Mouse (Mus musculus) midbrain, embryonic 12.5 days (tissue): ENCODE measurements around the gene Tkt. TPM values are rescaled to one million over a fixed set of nuclear protein-coding genes. Genes with fewer than 3 reads are reported as not detected.
A peak's percentile ranks its signal among the peaks of the same experiment; 100 is the strongest.
"Not testable (repeated sequence)": the region's sequence is repeated elsewhere in the genome, so short reads cannot be mapped to it uniquely, and the experiment has no call there.

ENCODE experiments used
- ATAC-seq: fragments of 200-750 bp; cut with Nextera tagmentation; 2 replicates; pipeline ENCODE4 v1.8.0; 2017; ENCODE audit warnings: low read depth, moderate TSS enrichment, moderate library complexity; ENCODE audit not compliant: low FRiP score
- H3K27ac ChIP-seq: fragments of 300-500 bp; sonication (generic); replicated peaks from 2 replicates; pipeline ENCODE4 v1.5.1; 2016; ENCODE audit warnings: mild to moderate bottlenecking
- H3K27me3 ChIP-seq: fragments of 300-500 bp; sonication (generic); 2 replicates; pipeline ENCODE4 v1.6.1; 2016; ENCODE audit warnings: mild to moderate bottlenecking
- H3K36me3 ChIP-seq: fragments of 300-500 bp; sonication (generic); 2 replicates; pipeline ENCODE4 v1.6.1; 2016
- H3K4me1 ChIP-seq: fragments of 300-500 bp; sonication (generic); 2 replicates; pipeline ENCODE4 v1.6.1; 2016
- H3K4me2 ChIP-seq: fragments of 300-500 bp; sonication (generic); replicated peaks from 2 replicates; pipeline ENCODE4 v1.6.1; 2016; ENCODE audit warnings: mild to moderate bottlenecking, moderate library complexity
- H3K4me3 ChIP-seq: fragments of 300-500 bp; sonication (generic); 2 replicates; pipeline ENCODE4 v1.5.1; 2016; ENCODE audit warnings: mild to moderate bottlenecking
- H3K9ac ChIP-seq: fragments of 300-500 bp; sonication (generic); replicated peaks from 2 replicates; pipeline ENCODE4 v1.6.1; 2016; ENCODE audit warnings: mild to moderate bottlenecking, moderate library complexity
- H3K9me3 ChIP-seq: fragments of 300-500 bp; sonication (generic); 2 replicates; pipeline ENCODE4 v1.6.1; 2016; ENCODE audit warnings: mild to moderate bottlenecking
- WGBS: fragments of 180-500 bp; shearing (Covaris S2); methylation state at CpG from one replicate; pipeline ENCODE4 v1.1.7; 2016; 5-methylcytosine and 5-hydroxymethylcytosine counted together
- polyA plus RNA-seq: library from polyadenylated mRNA; unstranded; fragments of >200 nt; fragmentation: Nextera tagmentation; extraction: Ambion mirVana; gene quantifications from 2 replicates; pipeline ENCODE4 v1.2.1, GENCODE M21; 2016

Gene Tkt
- polyA plus RNA-seq, 1 experiment from 2014 or later: 240 TPM

GRCm38 (mm10) chr14:30575791-30576190, 27.6 kb downstream of the Tkt start:
- WGBS: 84% methylated on average over 7 of the region's 7 CpGs

GRCm38 (mm10) chr14:30576260-30576659, 28.1 kb downstream of the Tkt start:
- no peak for ATAC-seq
- WGBS: 81% methylated on average over 5 of the region's 5 CpGs
- peaks cover 48% of the 10 kb centered on the region for H3K36me3 ChIP-seq

More at GRCm38 (mm10) chr14:30575791-30576190, 27.6 kb downstream of the Tkt start:
- Histone ChIP-seq H3K4me3 (no peak overlapping the region), H3K9ac (no peak overlapping the region), H3K27ac (no peak overlapping the region), H3K4me2 (no peak overlapping the region), H3K9me3 (no peaks in the 10 kb centered on the region), H3K4me1 (peaks cover 4% of the 10 kb centered on the region; the same call in 1 of the 2 replicates), H3K27me3 (no peaks in the 10 kb centered on the region), H3K36me3 (peaks cover 53% of the 10 kb centered on the region)
- ATAC-seq: no peak

GRCm38 (mm10) chr14:30577303-30578062, 29.3 kb downstream of the Tkt start:
- 51% methylated on average over 10 of the region's 12 CpGs for WGBS
- H3K27ac ChIP-seq, H3K9me3 ChIP-seq, ATAC-seq, H3K4me3 ChIP-seq, H3K4me1 ChIP-seq, H3K9ac ChIP-seq, H3K27me3 ChIP-seq, H3K4me2 ChIP-seq: not testable (repeated sequence)
- H3K36me3 ChIP-seq: peaks cover 36% of the 10 kb centered on the region

More at GRCm38 (mm10) chr14:30576260-30576659, 28.1 kb downstream of the Tkt start:
- Histone ChIP-seq H3K4me1 (peaks cover 4% of the 10 kb centered on the region; the same call in 1 of the 2 replicates), H3K4me2 (no peak overlapping the region), H3K9me3 (no peaks in the 10 kb centered on the region), H3K27me3 (no peaks in the 10 kb centered on the region), H3K4me3 (no peak overlapping the region), H3K9ac (no peak overlapping the region), H3K27ac (no peak overlapping the region)

GRCm38 (mm10) chr14:30579180-30579579, 31.0 kb downstream of the Tkt start:
- Histone ChIP-seq H3K4me1 (peaks cover 5% of the 10 kb centered on the region), H3K4me3 (no peak overlapping the region), H3K36me3 (peaks cover 21% of the 10 kb centered on the region), H3K27ac (no peak overlapping the region), H3K9me3 (no peaks in the 10 kb centered on the region), H3K27me3 (no peaks in the 10 kb centered on the region), H3K4me2 (no peak overlapping the region), H3K9ac (no peak overlapping the region)
- no peak for ATAC-seq
- WGBS: 80% methylated on average over 5 of the region's 5 CpGs

GRCm38 (mm10) chr14:30579882-30580281, 31.7 kb downstream of the Tkt start:
- Histone ChIP-seq H3K9ac (no peak overlapping the region), H3K4me3 (no peak overlapping the region), H3K27ac (no peak overlapping the region), H3K36me3 (peaks cover 16% of the 10 kb centered on the region), H3K4me2 (no peak overlapping the region), H3K27me3 (no peaks in the 10 kb centered on the region), H3K4me1 (peaks cover 12% of the 10 kb centered on the region), H3K9me3 (no peaks in the 10 kb centered on the region)
- 30% methylated on average over 5 of the region's 5 CpGs for WGBS
- no peak for ATAC-seq

- Histone ChIP-seq H3K36me3 (peaks cover 2% of the 10 kb centered on the region; the same call in 1 of the 2 replicates), H3K4me3 (no peak overlapping the region), H3K27ac (no peak overlapping the region), H3K9ac (no peak overlapping the region), H3K4me2 (no peak overlapping the region), H3K9me3 (no peaks in the 10 kb centered on the region), H3K27me3 (no peaks in the 10 kb centered on the region), H3K4me1 (peaks cover 17% of the 10 kb centered on the region)
- no peak for ATAC-seq
- WGBS: 71% methylated on average over 1 of the region's 1 CpGs
These were observed 33.1 kb downstream of the Tkt start for GRCm38 (mm10) chr14:30581238-30581637.

- Histone ChIP-seq H3K36me3 (no peaks in the 10 kb centered on the region), H3K9me3 (no peaks in the 10 kb centered on the region), H3K27ac (no peak overlapping the region), H3K4me3 (no peak overlapping the region), H3K9ac (no peak overlapping the region), H3K4me1 (peaks cover 26% of the 10 kb centered on the region), H3K27me3 (no peaks in the 10 kb centered on the region), H3K4me2 (no peak overlapping the region)
- ATAC-seq: no peak
- 71% methylated on average over 2 of the region's 2 CpGs for WGBS
These were observed 35.9 kb downstream of the Tkt start for GRCm38 (mm10) chr14:30584077-30584476.

- no peaks in the 10 kb centered on the region for H3K9me3 ChIP-seq
- no peak overlapping the region for H3K27ac ChIP-seq
- ATAC-seq: no peak
- H3K4me1 ChIP-seq: peaks cover 26% of the 10 kb centered on the region
- H3K4me3 ChIP-seq: no peak overlapping the region
- WGBS: 41% methylated on average over 19 of the region's 19 CpGs
- no peaks in the 10 kb centered on the region for H3K27me3 ChIP-seq
- H3K9ac ChIP-seq: no peak overlapping the region
- H3K36me3 ChIP-seq: no peaks in the 10 kb centered on the region
- H3K4me2 ChIP-seq: no peak overlapping the region
These were observed 36.5 kb downstream of the Tkt start for GRCm38 (mm10) chr14:30584497-30585251.

- Histone ChIP-seq H3K27me3 (no peaks in the 10 kb centered on the region), H3K4me3 (no peak overlapping the region), H3K4me1 (peaks cover 22% of the 10 kb centered on the region), H3K36me3 (no peaks in the 10 kb centered on the region), H3K9ac (no peak overlapping the region), H3K27ac (no peak overlapping the region), H3K4me2 (no peak overlapping the region), H3K9me3 (no peaks in the 10 kb centered on the region)
- ATAC-seq: no peak
- WGBS: 88% methylated on average over 5 of the region's 5 CpGs
These were observed 37.2 kb downstream of the Tkt start for GRCm38 (mm10) chr14:30585323-30585722.

- Histone ChIP-seq H3K4me2 (no peak overlapping the region), H3K4me3 (no peak overlapping the region), H3K4me1 (peaks cover 26% of the 10 kb centered on the region), H3K9me3 (no peaks in the 10 kb centered on the region), H3K36me3 (no peaks in the 10 kb centered on the region), H3K27me3 (no peaks in the 10 kb centered on the region), H3K9ac (no peak overlapping the region), H3K27ac (no peak overlapping the region)
- WGBS: 66% methylated on average over 7 of the region's 7 CpGs
- 0 out of 2 replicates have a peak, but pooled peaks have one; percentile 27 for ATAC-seq
These were observed 38.8 kb downstream of the Tkt start for GRCm38 (mm10) chr14:30586780-30587461.

GRCm38 (mm10) chr14:30590041-30590645, 42.0 kb downstream of the Tkt start:
- Histone ChIP-seq H3K4me1 (peaks cover 38% of the 10 kb centered on the region), H3K4me3 (no peak overlapping the region), H3K9ac (no peak overlapping the region), H3K27ac (no peak overlapping the region), H3K4me2 (no peak overlapping the region), H3K9me3 (no peaks in the 10 kb centered on the region), H3K27me3 (no peaks in the 10 kb centered on the region), H3K36me3 (no peaks in the 10 kb centered on the region)
- no peak for ATAC-seq
- WGBS: 81% methylated on average over 11 of the region's 11 CpGs
